Mouse (Mus musculus): Measurements from ENCODE around the gene Mvp. TPM values are rescaled to one million over a fixed set of nuclear protein-coding genes. Genes with fewer than 3 reads are reported as not detected.

Gene Mvp
- polyA plus RNA-seq, 1 experiment from 2014 or later, result 2.4 TPM

GRCm38 (mm10) chr7:126986319-126986718, 28.1 kb downstream of the Mvp start:
- Histone ChIP-seq H3K4me2 (ENCODE audit: low read depth, low read length) (no peak overlapping the region), H3K4me3 (ENCODE audit: low read depth, low read length) (no peak overlapping the region), H3K9ac (replicated peaks; ENCODE audit: low read depth, low read length) (no peak overlapping the region), H3K4me1 (ENCODE audit: control insufficient read depth, insufficient read depth, low read length) (no peaks in the 10 kb centered on the region), H3K36me3 (ENCODE audit: control insufficient read depth, insufficient read depth, low read length) (peaks cover 1% of the 10 kb centered on the region; the same call in 1 of the 2 replicates), H3K9me3 (ENCODE audit: control insufficient read depth, low read length) (no peaks in the 10 kb centered on the region), H3K27me3 (ENCODE audit: control insufficient read depth, insufficient read depth, low read length) (no peaks in the 10 kb centered on the region), H3K27ac (ENCODE audit: low read depth, low read length) (no peak overlapping the region)
- 53% methylated on average over 9 of the region's 9 CpGs for WGBS
- ATAC-seq (ENCODE audit: low read depth), result no peak

GRCm38 (mm10) chr7:126984667-126985444, 29.6 kb downstream of the Mvp start:
- Histone ChIP-seq H3K4me2 (ENCODE audit: low read depth, low read length) (no peak overlapping the region), H3K27ac (ENCODE audit: low read depth, low read length) (no peak overlapping the region), H3K4me1 (ENCODE audit: control insufficient read depth, insufficient read depth, low read length) (no peaks in the 10 kb centered on the region), H3K27me3 (ENCODE audit: control insufficient read depth, insufficient read depth, low read length) (no peaks in the 10 kb centered on the region), H3K36me3 (ENCODE audit: control insufficient read depth, insufficient read depth, low read length) (peaks cover 6% of the 10 kb centered on the region), H3K4me3 (ENCODE audit: low read depth, low read length) (no peak overlapping the region), H3K9ac (replicated peaks; ENCODE audit: low read depth, low read length) (no peak overlapping the region), H3K9me3 (ENCODE audit: control insufficient read depth, low read length) (no peaks in the 10 kb centered on the region)
- no peak for ATAC-seq (ENCODE audit: low read depth)
- WGBS, result 55% methylated on average over 10 of the region's 10 CpGs

- no peak overlapping the region for H3K4me2 ChIP-seq (ENCODE audit: low read depth, low read length)
- no peak overlapping the region for H3K4me3 ChIP-seq (ENCODE audit: low read depth, low read length)
- 93% methylated on average over 7 of the region's 7 CpGs for WGBS
- no peak overlapping the region for H3K27ac ChIP-seq (ENCODE audit: low read depth, low read length)
- H3K27me3 ChIP-seq (ENCODE audit: control insufficient read depth, insufficient read depth, low read length), result no peaks in the 10 kb centered on the region
- H3K9ac ChIP-seq (replicated peaks; ENCODE audit: low read depth, low read length), result no peak overlapping the region
- no peaks in the 10 kb centered on the region for H3K9me3 ChIP-seq (ENCODE audit: control insufficient read depth, low read length)
- H3K36me3 ChIP-seq (ENCODE audit: control insufficient read depth, insufficient read depth, low read length), result peaks cover 18% of the 10 kb centered on the region
- no peak for ATAC-seq (ENCODE audit: low read depth)
- H3K4me1 ChIP-seq (ENCODE audit: control insufficient read depth, insufficient read depth, low read length), result no peaks in the 10 kb centered on the region
These were observed 31.3 kb downstream of the Mvp start for GRCm38 (mm10) chr7:126983113-126983512.

GRCm38 (mm10) chr7:126982054-126982453, 32.4 kb downstream of the Mvp start:
- no peak for ATAC-seq (ENCODE audit: low read depth)
- H3K4me1 ChIP-seq (ENCODE audit: control insufficient read depth, insufficient read depth, low read length), result 0 out of 2 replicates have a peak, but pooled peaks cover 6% of the 10 kb centered on the region
- H3K36me3 ChIP-seq (ENCODE audit: control insufficient read depth, insufficient read depth, low read length), result peaks cover 18% of the 10 kb centered on the region
- H3K9ac ChIP-seq (replicated peaks; ENCODE audit: low read depth, low read length), result no peak overlapping the region
- no peak overlapping the region for H3K4me2 ChIP-seq (ENCODE audit: low read depth, low read length)
- no peak overlapping the region for H3K27ac ChIP-seq (ENCODE audit: low read depth, low read length)
- H3K9me3 ChIP-seq (ENCODE audit: control insufficient read depth, low read length), result no peaks in the 10 kb centered on the region
- WGBS, result 94% methylated on average over 4 of the region's 4 CpGs
- H3K4me3 ChIP-seq (ENCODE audit: low read depth, low read length), result no peak overlapping the region
- H3K27me3 ChIP-seq (ENCODE audit: control insufficient read depth, insufficient read depth, low read length), result no peaks in the 10 kb centered on the region

GRCm38 (mm10) chr7:126981601-126982000, 32.8 kb downstream of the Mvp start:
- H3K4me1 ChIP-seq (ENCODE audit: control insufficient read depth, insufficient read depth, low read length), result 0 out of 2 replicates have a peak, but pooled peaks cover 8% of the 10 kb centered on the region
- 87% methylated on average over 2 of the region's 2 CpGs for WGBS

GRCm38 (mm10) chr7:126978841-126979240, 35.6 kb downstream of the Mvp start:
- Histone ChIP-seq H3K4me3 (ENCODE audit: low read depth, low read length) (no peak overlapping the region), H3K36me3 (ENCODE audit: control insufficient read depth, insufficient read depth, low read length) (peaks cover 18% of the 10 kb centered on the region), H3K4me1 (ENCODE audit: control insufficient read depth, insufficient read depth, low read length) (0 out of 2 replicates have a peak, but pooled peaks cover 8% of the 10 kb centered on the region), H3K9me3 (ENCODE audit: control insufficient read depth, low read length) (no peaks in the 10 kb centered on the region), H3K27ac (ENCODE audit: low read depth, low read length) (no peak overlapping the region), H3K9ac (replicated peaks; ENCODE audit: low read depth, low read length) (no peak overlapping the region), H3K27me3 (ENCODE audit: control insufficient read depth, insufficient read depth, low read length) (no peaks in the 10 kb centered on the region), H3K4me2 (ENCODE audit: low read depth, low read length) (no peak overlapping the region)
- ATAC-seq (ENCODE audit: low read depth), result no peak
- WGBS, result 95% methylated on average over 6 of the region's 6 CpGs

More at GRCm38 (mm10) chr7:126981601-126982000, 32.8 kb downstream of the Mvp start:
- ATAC-seq (ENCODE audit: low read depth), result no peak
- Histone ChIP-seq H3K9me3 (ENCODE audit: control insufficient read depth, low read length) (no peaks in the 10 kb centered on the region), H3K4me2 (ENCODE audit: low read depth, low read length) (no peak overlapping the region), H3K27ac (ENCODE audit: low read depth, low read length) (no peak overlapping the region), H3K36me3 (ENCODE audit: control insufficient read depth, insufficient read depth, low read length) (peaks cover 18% of the 10 kb centered on the region), H3K4me3 (ENCODE audit: low read depth, low read length) (no peak overlapping the region), H3K27me3 (ENCODE audit: control insufficient read depth, insufficient read depth, low read length) (no peaks in the 10 kb centered on the region), H3K9ac (replicated peaks; ENCODE audit: low read depth, low read length) (no peak overlapping the region)

- peak overlapping the region; percentile 96 for H3K27ac ChIP-seq (ENCODE audit: low read depth, low read length)
- 28% methylated on average over 14 of the region's 14 CpGs for WGBS
- no peaks in the 10 kb centered on the region for H3K27me3 ChIP-seq (ENCODE audit: control insufficient read depth, insufficient read depth, low read length)
- H3K4me1 ChIP-seq (ENCODE audit: control insufficient read depth, insufficient read depth, low read length), result 0 out of 2 replicates have a peak, but pooled peaks cover 8% of the 10 kb centered on the region
- peak overlapping the region; percentile 80 for H3K9ac ChIP-seq (replicated peaks; ENCODE audit: low read depth, low read length)
- H3K9me3 ChIP-seq (ENCODE audit: control insufficient read depth, low read length), result no peaks in the 10 kb centered on the region
- H3K36me3 ChIP-seq (ENCODE audit: control insufficient read depth, insufficient read depth, low read length), result peaks cover 18% of the 10 kb centered on the region
- peak overlapping the region; percentile 68 for H3K4me3 ChIP-seq (ENCODE audit: low read depth, low read length)
- peak overlapping the region; percentile 87 for H3K4me2 ChIP-seq (ENCODE audit: low read depth, low read length)
- ATAC-seq (ENCODE audit: low read depth), result no peak
These were observed 37.5 kb downstream of the Mvp start for GRCm38 (mm10) chr7:126976878-126977459.

- 0% methylated on average over 55 of the region's 55 CpGs for WGBS
- H3K27ac ChIP-seq (ENCODE audit: low read depth, low read length), result peak within 1 kb of the TSS; percentile 96
These were observed 38.2 kb downstream of the Mvp start, which contains the start of gene Cdiptos for GRCm38 (mm10) chr7:126975950-126976866. Gene Cdiptos, minus strand, starts transcription at chr7:126976098.

GRCm38 (mm10) chr7:126975893-126975949, 38.7 kb downstream of the Mvp start, which contains the start of gene Cdipt:
Gene Cdipt, plus strand, starts transcription at chr7:126975914.
- peak within 1 kb of the TSS; percentile 80 for H3K9ac ChIP-seq (replicated peaks; ENCODE audit: low read depth, low read length)
- WGBS, result 0% methylated on average over 1 of the region's 1 CpGs
- no peak for ATAC-seq (ENCODE audit: low read depth)
- H3K4me2 ChIP-seq (ENCODE audit: low read depth, low read length), result peak within 1 kb of the TSS; percentile 87
- peak within 1 kb of the TSS; percentile 96 for H3K27ac ChIP-seq (ENCODE audit: low read depth, low read length)
- 0 out of 2 replicates have a peak, but pooled peaks cover 8% of the 10 kb centered on the region for H3K4me1 ChIP-seq (ENCODE audit: control insufficient read depth, insufficient read depth, low read length)
- H3K9me3 ChIP-seq (ENCODE audit: control insufficient read depth, low read length), result no peaks in the 10 kb centered on the region
- peak within 1 kb of the TSS; percentile 68 for H3K4me3 ChIP-seq (ENCODE audit: low read depth, low read length)
- H3K27me3 ChIP-seq (ENCODE audit: control insufficient read depth, insufficient read depth, low read length), result no peaks in the 10 kb centered on the region
- peaks cover 19% of the 10 kb centered on the region for H3K36me3 ChIP-seq (ENCODE audit: control insufficient read depth, insufficient read depth, low read length)

More at GRCm38 (mm10) chr7:126975950-126976866, 38.2 kb downstream of the Mvp start, which contains the start of gene Cdiptos:
- ATAC-seq (ENCODE audit: low read depth), result peak; percentile 97
- H3K9ac ChIP-seq (replicated peaks; ENCODE audit: low read depth, low read length), result peak within 1 kb of the TSS; percentile 80
- peak within 1 kb of the TSS; percentile 87 for H3K4me2 ChIP-seq (ENCODE audit: low read depth, low read length)
- 0 out of 2 replicates have a peak, but pooled peaks cover 8% of the 10 kb centered on the region for H3K4me1 ChIP-seq (ENCODE audit: control insufficient read depth, insufficient read depth, low read length)
- no peaks in the 10 kb centered on the region for H3K27me3 ChIP-seq (ENCODE audit: control insufficient read depth, insufficient read depth, low read length)
- H3K4me3 ChIP-seq (ENCODE audit: low read depth, low read length), result peak within 1 kb of the TSS; percentile 68
- H3K9me3 ChIP-seq (ENCODE audit: control insufficient read depth, low read length), result no peaks in the 10 kb centered on the region
- H3K36me3 ChIP-seq (ENCODE audit: control insufficient read depth, insufficient read depth, low read length), result peaks cover 16% of the 10 kb centered on the region

All from neural tube, embryonic 14.5 days (tissue).